Mouse (Mus musculus) E14TG2a.4 (cell line): ENCODE data around the gene Nfib.

ENCODE experiments used
- H3K27me3 ChIP-seq: 2 replicates; pipeline ENCODE4 v1.6.1; 2014; ENCODE audit warnings: low read length, control low read depth; ENCODE audit not compliant: insufficient read depth
- H3K36me3 ChIP-seq: 2 replicates; pipeline ENCODE4 v1.6.1; 2014; ENCODE audit warnings: low read length, control low read depth; ENCODE audit not compliant: insufficient read depth
- H3K4me1 ChIP-seq: replicated peaks from 2 replicates; pipeline ENCODE4 v1.6.1; 2014; ENCODE audit warnings: low read depth, low read length, control low read depth
- H3K4me3 ChIP-seq: replicated peaks from 2 replicates; pipeline ENCODE4 v1.5.1; 2014; ENCODE audit warnings: mild to moderate bottlenecking, low read length
- H3K9me3 ChIP-seq: 2 replicates; pipeline ENCODE4 v1.6.1; 2014; ENCODE audit warnings: low read length, control low read depth
- CTCF ChIP-seq: conservative IDR thresholded peaks from 2 replicates; pipeline ENCODE4 v1.5.1; 2014; ENCODE audit warnings: low read length
- NANOG ChIP-seq: IDR thresholded peaks from 2 replicates; pipeline ENCODE4 v1.6.1; 2014; ENCODE audit warnings: borderline replicate concordance, low read length, mixed read lengths
- POU5F1 ChIP-seq: IDR thresholded peaks from 2 replicates; pipeline ENCODE4 v1.6.1; 2014; ENCODE audit warnings: low read length, borderline replicate concordance

The Nfib gene

DNA sequence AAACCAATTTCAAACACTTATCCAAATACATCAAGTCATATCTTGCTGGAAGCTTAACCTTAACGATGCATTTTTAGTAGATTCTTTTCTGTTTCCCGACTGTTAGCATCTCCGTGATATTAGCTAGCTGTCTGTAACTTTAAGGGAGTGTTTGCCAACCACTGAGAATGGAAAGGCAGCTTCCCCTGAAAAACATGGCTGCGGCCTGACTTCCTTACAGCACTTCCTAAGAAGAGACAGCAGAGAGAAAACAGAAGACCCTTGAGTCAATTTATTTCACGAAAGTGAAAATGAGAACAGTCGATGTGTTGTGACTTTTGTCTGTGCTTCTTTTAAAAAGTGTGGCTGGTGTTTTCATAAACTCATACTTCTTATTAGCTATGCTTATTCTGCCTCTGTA is 222.3 kb downstream of the Nfib start:
- TF ChIP-seq CTCF (no peak), NANOG (no peak), POU5F1 (no peak)
- Histone ChIP-seq H3K4me3 (no peak overlapping the region), H3K27me3 (no peaks in the 10 kb centered on the region), H3K36me3 (peaks cover 11% of the 10 kb centered on the region; the same call in 1 of the 2 replicates), H3K9me3 (no peaks in the 10 kb centered on the region), H3K4me1 (peaks cover 53% of the 10 kb centered on the region)

DNA sequence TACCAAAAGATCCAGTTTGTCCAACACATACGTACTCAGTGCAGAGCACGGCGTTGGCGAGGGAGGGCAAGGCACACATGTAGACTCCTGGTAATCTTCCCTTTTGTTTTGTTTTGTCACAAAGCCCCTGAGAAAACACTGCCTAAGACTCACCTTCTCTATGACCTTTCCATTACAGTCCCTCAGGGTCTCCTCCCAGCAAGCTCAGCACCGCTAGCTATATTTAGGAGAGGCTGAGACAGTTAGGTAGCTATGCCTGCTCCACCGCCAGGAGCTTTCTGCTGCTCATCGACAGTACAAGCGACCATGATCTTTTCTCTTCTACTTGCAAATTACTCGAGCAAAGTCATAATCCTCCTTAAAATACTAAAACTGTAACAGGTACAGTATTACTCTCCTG is 224.9 kb downstream of the Nfib start:
- H3K36me3 ChIP-seq = peaks cover 9% of the 10 kb centered on the region; the same call in 1 of the 2 replicates
- H3K4me3 ChIP-seq = no peak overlapping the region
- TF ChIP-seq POU5F1 = no peak
- no peak for TF ChIP-seq CTCF
- no peak for TF ChIP-seq NANOG
- H3K9me3 ChIP-seq = no peaks in the 10 kb centered on the region
- peaks cover 41% of the 10 kb centered on the region for H3K4me1 ChIP-seq
- H3K27me3 ChIP-seq = no peaks in the 10 kb centered on the region

DNA sequence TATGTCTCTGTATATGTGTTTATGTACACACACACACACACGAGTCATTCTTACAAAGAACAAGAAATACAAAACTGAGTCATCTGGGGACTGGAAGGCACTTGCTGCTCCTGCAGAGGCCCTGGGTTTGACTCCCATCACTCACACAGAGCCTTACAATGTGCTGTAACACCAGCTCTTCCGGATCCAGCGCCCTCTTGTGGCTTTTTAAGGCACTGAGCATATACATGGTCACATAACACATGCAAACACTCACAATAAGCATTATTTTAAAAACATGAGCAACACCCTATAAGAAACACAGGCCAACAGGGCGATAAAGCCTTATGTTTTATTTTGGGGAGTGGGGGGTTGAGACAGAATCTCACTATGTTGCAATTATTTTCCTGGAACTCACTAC is 226.2 kb downstream of the Nfib start:
- H3K27me3 ChIP-seq = no peaks in the 10 kb centered on the region
- no peaks in the 10 kb centered on the region for H3K9me3 ChIP-seq
- peaks cover 10% of the 10 kb centered on the region; the same call in 1 of the 2 replicates for H3K36me3 ChIP-seq
- peaks cover 36% of the 10 kb centered on the region for H3K4me1 ChIP-seq
- TF ChIP-seq POU5F1 (no peak), CTCF (peak; percentile 69)
- H3K4me3 ChIP-seq = no peak overlapping the region

DNA sequence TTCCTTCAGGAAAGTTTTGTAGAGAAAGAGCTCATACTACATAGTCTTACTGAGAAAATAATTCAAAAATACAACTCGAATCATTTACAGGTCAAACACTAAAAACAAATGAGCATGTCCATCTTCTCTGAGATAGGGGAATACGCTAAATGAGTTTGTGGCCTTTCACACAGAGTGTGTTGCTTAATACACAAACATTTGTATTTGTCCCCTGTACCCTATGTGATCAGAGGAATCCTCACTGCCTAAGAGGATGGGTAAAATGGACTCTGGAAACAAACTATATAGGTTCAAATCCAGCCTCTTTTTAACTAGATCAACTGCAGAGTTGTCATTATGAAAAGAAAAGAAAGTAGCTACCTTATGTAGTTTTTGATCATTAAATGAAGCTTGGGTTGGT is 227.8 kb downstream of the Nfib start:
- Histone ChIP-seq H3K4me1 (peaks cover 23% of the 10 kb centered on the region), H3K4me3 (no peak overlapping the region), H3K9me3 (no peaks in the 10 kb centered on the region), H3K27me3 (no peaks in the 10 kb centered on the region), H3K36me3 (peaks cover 10% of the 10 kb centered on the region; the same call in 1 of the 2 replicates)
- TF ChIP-seq POU5F1 = no peak
- TF ChIP-seq NANOG = no peak

DNA sequence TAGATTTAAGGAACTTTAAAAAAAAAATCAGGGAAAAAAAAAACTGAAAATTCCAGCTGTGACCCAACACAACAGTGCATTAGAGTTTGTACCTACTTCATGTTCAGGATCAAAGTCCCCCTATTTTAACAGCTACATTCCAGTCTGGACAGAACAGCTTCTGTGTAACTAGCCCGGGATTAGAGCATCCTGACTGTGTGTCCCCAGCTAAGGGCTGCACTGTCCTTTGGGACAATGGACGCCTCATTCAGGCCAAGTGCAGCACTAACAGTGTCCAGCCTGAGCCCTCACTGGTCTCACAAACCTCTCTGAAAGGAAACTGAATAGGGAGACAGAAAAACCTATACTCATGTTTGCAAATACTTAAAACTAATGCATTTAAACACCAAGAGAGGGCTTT is 229.1 kb downstream of the Nfib start:
- TF ChIP-seq NANOG (no peak), CTCF (no peak), POU5F1 (no peak)
- H3K9me3 ChIP-seq = no peaks in the 10 kb centered on the region
- peaks cover 10% of the 10 kb centered on the region; the same call in 1 of the 2 replicates for H3K36me3 ChIP-seq

DNA sequence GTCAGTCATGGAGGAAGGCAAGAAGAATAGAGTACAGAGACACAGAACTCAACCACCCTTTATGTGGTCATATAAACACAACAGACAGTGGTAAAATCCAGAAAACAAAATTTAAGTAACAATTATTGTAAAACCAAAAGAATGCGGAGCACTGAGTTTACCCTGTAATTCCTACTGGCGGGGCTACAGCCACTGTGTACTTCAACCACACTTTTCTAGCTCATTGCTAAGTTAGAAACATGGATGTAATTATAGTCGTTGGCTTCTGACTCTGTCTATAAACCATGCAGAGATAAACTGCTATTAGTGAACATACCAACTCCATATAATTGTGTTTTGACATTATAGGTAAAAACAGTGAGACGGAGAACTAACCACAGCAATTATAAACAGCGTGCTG is 231.2 kb downstream of the Nfib start:
- peaks cover 12% of the 10 kb centered on the region for H3K4me1 ChIP-seq
- no peaks in the 10 kb centered on the region for H3K27me3 ChIP-seq
- H3K9me3 ChIP-seq = no peaks in the 10 kb centered on the region
- TF ChIP-seq POU5F1 (no peak), NANOG (no peak), CTCF (no peak)
- H3K4me3 ChIP-seq = no peak overlapping the region
- H3K36me3 ChIP-seq = peaks cover 10% of the 10 kb centered on the region; the same call in 1 of the 2 replicates

More for the DNA sequence above, 229.1 kb downstream of the Nfib start:
- H3K27me3 ChIP-seq = no peaks in the 10 kb centered on the region
- H3K4me3 ChIP-seq = no peak overlapping the region
- H3K4me1 ChIP-seq = peaks cover 22% of the 10 kb centered on the region

DNA sequence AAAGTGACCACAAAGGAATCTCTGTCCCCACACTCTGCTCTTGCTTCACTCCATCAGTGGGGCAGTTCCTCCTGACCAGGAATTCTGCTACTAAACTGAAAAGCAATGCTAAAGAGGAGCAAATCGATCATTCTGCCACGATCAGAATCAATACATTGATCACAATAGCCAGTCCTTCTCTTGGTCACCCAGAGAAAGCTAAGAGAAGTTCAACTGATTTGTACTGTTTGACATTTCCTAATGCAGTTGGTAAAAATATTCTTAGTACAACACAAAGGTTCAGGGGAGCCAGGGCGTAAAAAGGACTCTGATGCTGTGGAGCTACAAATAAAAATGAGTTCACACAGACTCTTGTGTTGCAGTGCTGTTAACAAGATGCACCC is 234.6 kb downstream of the Nfib start:
- no peak overlapping the region for H3K4me3 ChIP-seq
- no peak for TF ChIP-seq POU5F1
- no peak for TF ChIP-seq CTCF
- TF ChIP-seq NANOG = no peak
- H3K4me1 ChIP-seq = peaks cover 35% of the 10 kb centered on the region
- no peaks in the 10 kb centered on the region for H3K27me3 ChIP-seq
- H3K36me3 ChIP-seq = peaks cover 3% of the 10 kb centered on the region; the same call in 1 of the 2 replicates
- H3K9me3 ChIP-seq = no peaks in the 10 kb centered on the region

DNA sequence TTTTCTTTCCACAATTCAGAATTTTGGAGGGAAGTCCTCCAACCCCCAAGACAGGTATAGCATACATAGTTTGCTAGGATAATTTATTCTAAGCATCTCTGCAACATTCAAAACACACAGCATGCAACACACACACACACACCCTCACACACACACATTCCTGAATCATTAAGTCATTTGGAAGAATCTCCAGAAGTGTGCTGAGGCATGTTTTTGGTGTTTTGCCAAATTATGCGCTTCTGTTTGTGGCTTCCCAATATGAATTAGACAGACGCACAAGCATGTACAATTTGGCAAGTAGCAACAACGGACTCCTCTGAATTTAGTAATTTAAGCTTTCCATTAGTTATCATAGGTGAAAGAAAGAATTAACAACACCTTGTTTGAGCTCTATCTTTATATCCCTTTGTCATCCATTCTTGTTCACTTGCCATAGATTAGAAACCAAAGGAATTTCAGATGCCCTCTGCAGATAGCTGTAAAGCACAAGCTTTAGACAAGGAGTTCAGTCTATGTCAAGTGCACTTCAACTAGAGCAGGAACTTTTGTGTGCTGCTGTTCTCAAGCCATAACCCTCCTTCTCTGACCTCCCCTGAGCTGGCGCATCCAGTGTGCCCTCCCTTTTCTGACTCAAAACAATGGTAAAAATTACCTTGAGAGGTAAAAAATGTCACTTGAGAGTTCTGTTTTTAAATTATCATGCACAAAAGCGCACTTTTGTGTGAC is 235.2 kb downstream of the Nfib start:
- H3K27me3 ChIP-seq = no peaks in the 10 kb centered on the region
- no peaks in the 10 kb centered on the region for H3K9me3 ChIP-seq
- H3K4me1 ChIP-seq = peaks cover 35% of the 10 kb centered on the region
- no peaks in the 10 kb centered on the region for H3K36me3 ChIP-seq
- no peak overlapping the region for H3K4me3 ChIP-seq
- no peak for TF ChIP-seq NANOG
- no peak for TF ChIP-seq POU5F1
- TF ChIP-seq CTCF = no peak

DNA sequence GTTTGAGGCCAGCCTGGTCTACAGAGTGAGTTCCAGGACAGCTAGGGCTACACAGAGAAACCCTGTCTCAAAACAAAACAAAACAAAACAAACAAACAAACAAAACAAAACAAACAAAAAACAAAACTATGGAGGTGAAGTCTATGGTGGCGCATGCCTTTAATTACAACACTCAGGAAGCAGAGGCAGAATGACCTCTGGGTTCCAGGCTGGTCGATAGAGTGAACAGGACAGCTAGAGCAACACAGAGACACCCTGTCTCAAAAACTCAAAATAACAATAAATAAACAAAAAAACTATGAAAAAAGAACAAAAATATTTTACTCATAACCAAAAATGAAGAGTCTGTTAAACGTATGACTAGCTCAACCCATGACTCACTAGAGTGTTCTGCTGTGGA is 236.6 kb downstream of the Nfib start:
- H3K4me3 ChIP-seq = no peak overlapping the region
- H3K9me3 ChIP-seq = no peaks in the 10 kb centered on the region
- no peaks in the 10 kb centered on the region for H3K36me3 ChIP-seq
- TF ChIP-seq CTCF = no peak
- no peak for TF ChIP-seq NANOG
- TF ChIP-seq POU5F1 = no peak
- peaks cover 49% of the 10 kb centered on the region for H3K4me1 ChIP-seq
- no peaks in the 10 kb centered on the region for H3K27me3 ChIP-seq
